Mouse (Mus musculus): ENCODE results near the gene Pomgnt2. TPM values are rescaled to one million over a fixed set of nuclear protein-coding genes. Genes with fewer than 3 reads are reported as not detected.

The Pomgnt2 gene
- total RNA-seq, 1 experiment from 2014 or later: 5.7 TPM

DNA sequence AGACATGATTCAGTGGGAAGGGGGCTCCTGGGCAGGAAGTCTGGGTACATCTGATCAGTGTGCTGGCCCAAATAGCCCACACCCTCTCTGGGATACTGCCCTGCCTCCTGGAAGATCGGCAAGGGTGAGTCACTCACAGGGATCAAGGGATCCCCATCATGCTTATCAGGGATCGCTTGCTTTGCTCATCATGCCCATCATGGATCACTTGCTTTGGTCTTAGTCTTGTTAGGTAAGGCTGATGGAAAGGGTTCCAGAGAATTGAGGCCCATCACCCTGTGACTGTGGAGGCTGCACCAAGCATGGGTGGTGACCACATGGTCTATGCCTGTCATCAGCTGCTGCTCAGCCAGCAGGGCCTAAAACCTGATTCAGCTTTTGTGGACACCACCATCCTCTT, 21.6 kb downstream of the Pomgnt2 start:
- no peak for ATAC-seq (replicated peaks; ENCODE audit: low read depth, poor library complexity, severe bottlenecking)

DNA sequence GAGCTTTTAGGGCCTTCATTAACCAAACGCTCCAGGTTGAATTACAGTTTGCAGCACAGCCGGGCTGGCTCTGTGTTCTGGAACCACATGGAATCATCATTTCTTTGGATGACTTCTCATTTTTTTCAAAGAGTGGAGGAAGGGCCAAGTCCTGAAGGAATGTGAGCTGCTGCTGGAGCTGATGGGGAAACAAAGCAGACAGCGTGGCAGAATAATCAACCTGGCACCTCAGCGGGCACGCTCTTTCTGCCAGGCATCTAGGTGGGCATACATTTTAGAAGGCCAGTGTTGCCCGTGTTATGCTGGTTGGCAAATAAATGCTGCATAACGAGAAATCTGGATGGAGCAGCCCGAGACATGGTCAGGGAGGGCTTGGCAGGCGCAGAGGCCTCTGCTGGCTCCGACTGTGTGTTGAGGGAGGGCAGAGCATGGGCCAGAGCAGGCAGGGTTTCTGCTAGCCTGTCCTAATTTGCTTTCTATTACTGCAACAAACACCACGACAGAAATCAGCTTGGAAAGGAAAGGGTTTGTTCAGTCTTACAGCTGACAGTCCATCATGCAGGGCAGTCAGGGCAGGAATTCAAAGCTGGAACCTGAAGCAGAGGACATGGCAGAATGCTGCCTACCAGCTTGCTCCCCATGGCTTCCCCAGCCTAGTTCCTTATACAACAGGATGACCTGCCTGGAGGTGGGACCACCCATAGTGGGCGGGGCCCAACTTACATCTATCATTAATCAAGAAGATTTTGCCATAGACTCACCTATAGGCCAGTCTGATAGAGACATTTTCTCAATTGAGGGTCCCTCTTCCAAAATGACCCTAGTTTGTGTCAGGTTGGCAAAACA, 22.5 kb downstream of the Pomgnt2 start:
- ATAC-seq (replicated peaks; ENCODE audit: low read depth, poor library complexity, severe bottlenecking): no peak

GRCm38 (mm10) chr9:121973207-121973606, 23.7 kb downstream of the Pomgnt2 start:
- no peak for ATAC-seq (replicated peaks; ENCODE audit: low read depth, poor library complexity, severe bottlenecking)

GRCm38 (mm10) chr9:121969841-121970381, 27.0 kb downstream of the Pomgnt2 start:
- no peak for ATAC-seq (replicated peaks; ENCODE audit: low read depth, poor library complexity, severe bottlenecking)

- no peak for ATAC-seq (replicated peaks; ENCODE audit: low read depth, poor library complexity, severe bottlenecking)
Measured at GRCm38 (mm10) chr9:121968258-121968657, 28.7 kb downstream of the Pomgnt2 start.

GRCm38 (mm10) chr9:121964941-121965340, 32.0 kb downstream of the Pomgnt2 start:
- ATAC-seq (replicated peaks; ENCODE audit: low read depth, poor library complexity, severe bottlenecking): no peak

DNA sequence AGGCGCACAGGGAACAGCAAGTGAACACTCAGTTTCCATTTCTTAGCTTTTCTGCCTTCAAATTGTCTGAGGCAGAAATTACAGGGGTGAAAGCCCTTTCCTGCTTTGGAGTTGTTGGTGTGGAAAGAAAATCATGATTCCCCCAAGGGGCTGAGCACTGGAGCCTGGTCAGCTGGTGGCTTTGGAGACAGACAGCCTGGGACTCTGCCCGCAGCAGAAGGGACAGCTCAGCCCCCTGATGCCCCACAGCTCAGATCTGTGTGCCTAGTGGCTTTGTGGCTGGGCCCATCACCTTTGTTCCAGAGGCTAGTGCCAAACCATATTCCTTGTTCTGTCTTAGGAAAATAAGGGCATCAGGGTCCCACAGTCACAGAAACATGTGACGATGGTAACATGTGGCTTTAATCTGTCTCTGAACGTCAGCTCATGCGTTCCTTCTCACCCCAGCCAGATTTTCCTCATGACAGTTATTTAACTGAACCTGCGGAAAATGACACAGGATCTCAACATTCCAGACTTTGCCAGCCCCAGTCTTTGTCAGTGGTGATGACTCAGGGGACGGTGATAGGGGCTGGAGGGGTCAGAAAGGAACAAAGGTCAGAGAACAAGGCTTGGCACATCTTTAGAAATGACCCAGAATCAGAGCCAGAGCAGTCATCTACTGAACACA, 36.8 kb downstream of the Pomgnt2 start:
- ATAC-seq (replicated peaks; ENCODE audit: low read depth, poor library complexity, severe bottlenecking): no peak

DNA sequence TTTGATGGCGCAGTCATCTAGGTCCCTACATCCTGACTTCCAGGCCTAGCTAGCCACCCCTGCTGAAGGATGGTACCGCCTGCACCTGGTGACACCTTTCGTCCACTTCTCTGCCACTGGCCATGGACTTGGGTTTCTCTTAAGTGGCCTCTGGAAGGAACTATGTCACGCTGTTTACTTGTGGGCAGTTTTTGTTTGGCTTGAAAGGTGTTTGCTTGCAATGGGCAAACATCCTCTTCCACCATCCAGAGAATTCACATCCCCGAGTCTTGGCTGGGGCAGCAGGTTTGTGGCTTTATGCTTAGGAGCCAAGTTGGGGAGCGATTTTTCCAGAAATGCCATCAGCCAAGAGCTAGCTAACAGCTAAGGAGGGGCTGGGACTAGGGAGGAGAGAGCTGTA, 44.3 kb downstream of the Pomgnt2 start:
- no peak for ATAC-seq (replicated peaks; ENCODE audit: low read depth, poor library complexity, severe bottlenecking)

DNA sequence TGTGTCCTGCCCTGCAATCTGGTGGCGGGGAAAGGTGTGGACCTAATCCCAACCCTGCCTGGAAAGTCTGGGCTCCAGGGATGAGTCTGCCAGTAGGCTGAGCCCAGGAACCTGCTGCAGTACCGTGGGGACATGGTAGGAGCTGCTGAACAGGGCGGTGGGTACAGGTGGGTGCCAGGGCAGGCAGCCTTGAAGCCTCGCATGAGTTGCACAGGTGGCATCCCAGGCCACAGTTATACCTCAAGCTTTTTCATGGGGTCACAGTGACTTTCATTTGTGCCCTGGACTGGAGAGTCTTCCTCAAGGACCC, 45.8 kb downstream of the Pomgnt2 start:
- no peak for ATAC-seq (replicated peaks; ENCODE audit: low read depth, poor library complexity, severe bottlenecking)

- ATAC-seq (replicated peaks; ENCODE audit: low read depth, poor library complexity, severe bottlenecking): peak; percentile 83
Measured at GRCm38 (mm10) chr9:121950418-121951113, 46.3 kb downstream of the Pomgnt2 start, which contains the start of gene Fam198a. Gene Fam198a (plus strand): TSS chr9:121950988.

- ATAC-seq (replicated peaks; ENCODE audit: low read depth, poor library complexity, severe bottlenecking): no peak
Measured at GRCm38 (mm10) chr9:121948431-121948830, 48.5 kb downstream of the Pomgnt2 start.

DNA sequence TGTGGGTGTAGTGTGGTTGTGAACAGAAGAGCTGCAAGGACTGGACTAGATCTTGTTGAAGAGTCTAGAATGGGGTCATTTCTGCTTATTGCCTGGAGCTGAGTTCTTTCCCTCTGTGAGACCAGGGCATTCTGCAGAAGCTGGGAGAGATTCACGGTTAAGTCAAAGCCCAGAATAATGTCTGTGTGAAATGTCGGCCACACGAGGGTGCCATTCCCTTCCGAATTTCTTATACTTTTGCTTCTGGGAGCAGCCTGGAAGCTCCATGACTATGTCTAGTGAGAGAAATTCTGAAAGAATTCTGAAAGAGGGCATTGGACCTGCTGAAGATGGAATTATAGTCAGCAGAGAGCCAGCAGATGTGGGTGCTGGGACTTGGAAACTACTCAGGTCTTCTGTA, 49.1 kb downstream of the Pomgnt2 start:
- ATAC-seq (replicated peaks; ENCODE audit: low read depth, poor library complexity, severe bottlenecking): no peak

GRCm38 (mm10) chr9:121943628-121944027, 53.3 kb downstream of the Pomgnt2 start:
- ATAC-seq (replicated peaks; ENCODE audit: low read depth, poor library complexity, severe bottlenecking): 0 out of 2 replicates have a peak, but pooled peaks have one; percentile 32

DNA sequence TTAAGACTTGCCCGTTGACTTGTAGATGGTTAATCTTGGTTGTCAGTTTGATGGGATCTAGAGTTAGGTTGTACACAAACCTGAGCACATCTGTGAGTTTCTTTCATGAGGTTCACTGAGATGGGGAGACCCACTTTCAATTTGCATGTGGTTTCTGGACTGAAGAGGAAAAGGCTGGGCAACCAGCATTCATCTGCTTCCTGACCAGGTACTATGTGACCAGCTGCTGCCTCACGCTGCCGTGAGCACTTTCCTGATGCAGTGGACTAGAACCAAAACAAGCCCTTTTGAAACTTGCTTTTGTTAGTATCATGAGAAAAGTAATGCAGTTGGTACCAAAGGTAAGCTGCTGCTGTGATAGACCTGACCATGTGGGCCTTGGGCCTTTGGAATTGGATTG, 53.9 kb downstream of the Pomgnt2 start:
- ATAC-seq (replicated peaks; ENCODE audit: low read depth, poor library complexity, severe bottlenecking): no peak

- ATAC-seq (replicated peaks; ENCODE audit: low read depth, poor library complexity, severe bottlenecking): peak; percentile 77
Measured at GRCm38 (mm10) chr9:121937944-121938355, 59.0 kb downstream of the Pomgnt2 start.

- peak; percentile 40; the same call in 1 of the 2 replicates for ATAC-seq (replicated peaks; ENCODE audit: low read depth, poor library complexity, severe bottlenecking)
Measured at GRCm38 (mm10) chr9:121937451-121937864, 59.5 kb downstream of the Pomgnt2 start.

DNA sequence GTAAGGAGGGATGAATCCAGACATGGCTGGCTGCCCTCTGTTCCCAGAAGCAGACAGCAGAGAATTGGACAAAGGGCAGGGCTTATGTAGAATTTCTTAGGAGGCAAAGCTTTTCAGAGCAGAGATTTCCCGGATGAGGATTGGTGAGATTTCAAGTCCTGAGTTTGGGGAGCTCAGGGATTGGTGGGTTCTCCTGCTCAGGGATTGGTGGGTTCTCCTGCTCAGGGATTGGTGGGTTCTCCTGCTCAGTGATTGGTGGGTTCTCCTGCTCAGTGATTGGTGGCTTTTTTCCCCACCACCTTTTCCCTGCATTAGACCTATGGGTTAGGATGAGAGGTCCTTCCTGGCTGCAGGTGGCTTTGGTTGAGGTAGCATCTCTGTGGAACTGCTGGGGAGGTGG, 60.0 kb downstream of the Pomgnt2 start:
- ATAC-seq (replicated peaks; ENCODE audit: low read depth, poor library complexity, severe bottlenecking): no peak

- ATAC-seq (replicated peaks; ENCODE audit: low read depth, poor library complexity, severe bottlenecking): no peak
Measured at GRCm38 (mm10) chr9:121934856-121935255, 62.1 kb downstream of the Pomgnt2 start.
